Comparison of ENCODE assay signal across 8 mouse cellular contexts in the genomic region with DNA sequence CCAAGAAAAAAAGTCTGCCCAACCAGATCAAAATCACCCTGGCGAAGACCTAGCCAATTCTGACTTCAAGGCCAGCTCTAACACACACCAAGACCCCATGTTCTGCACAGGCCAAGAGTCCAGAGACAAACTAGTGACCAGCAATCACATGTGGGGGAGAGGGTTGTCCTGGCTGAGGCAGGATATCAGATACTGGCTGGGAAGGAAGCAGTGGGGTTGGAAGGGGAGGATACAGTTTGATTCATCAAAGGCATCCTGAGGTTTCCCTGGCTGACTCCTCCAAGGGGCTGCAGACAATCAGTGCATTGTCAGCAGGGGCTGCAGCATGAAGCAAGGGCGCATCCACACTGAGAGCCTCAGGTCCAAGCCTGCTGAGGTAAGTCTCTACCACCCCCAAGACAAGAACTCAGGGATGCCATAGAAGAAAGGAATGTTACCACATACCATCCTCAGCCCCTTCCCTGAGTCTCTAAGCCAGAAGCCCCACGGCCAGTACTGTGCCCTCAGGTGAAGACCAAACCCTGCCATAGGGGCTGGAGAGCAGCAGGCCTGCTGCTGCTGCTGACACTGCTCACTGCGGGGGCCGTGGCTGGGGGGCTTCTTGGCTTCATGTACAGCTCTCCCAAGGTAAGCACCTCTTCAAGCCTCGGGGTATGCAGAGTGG. TPM values are rescaled to one million over a fixed set of nuclear protein-coding genes. Genes with fewer than 3 reads are reported as not detected.
DNase-seq lines count a peak whose midpoint lies in the region; ATAC-seq and TF ChIP-seq lines count a peak whose summit lies in the region.
"Had no signal": no experiment of that assay in that cellular context is flagged by ENCODE, and none has a peak within 500 bp of the region (broad histone marks: within the 10 kb centered on the region; RNA-seq: fewer than 3 reads in every experiment).

Gene Bricd5 (plus strand): TSS at position 273 of the 664 bp plus-strand sequence.

- 0 out of 2 replicates have a peak within 1 kb of the TSS, but pooled peaks have one; percentile 83 for H3K9ac ChIP-seq in forebrain, embryonic 14.5 days (ENCODE audit: low read length)
- H3K9ac ChIP-seq in limb, embryonic 12.5 days (replicated peaks) = no peak within 1 kb of the TSS; the same call in 1 of the 2 replicates

- H3K4me3 ChIP-seq in layer of hippocampus, adult 2 months = peak within 1 kb of the TSS; percentile 94; the same call in 1 of the 2 replicates
- no peak within 1 kb of the TSS for H3K4me3 ChIP-seq in forebrain, embryonic 14.5 days (ENCODE audit: low read depth, low read length)
- no peak within 1 kb of the TSS for H3K4me3 ChIP-seq in limb, embryonic 12.5 days (replicated peaks)
- H3K4me3 ChIP-seq in small intestine, adult 2 months (ENCODE audit: low read depth, low read length) = peak within 1 kb of the TSS; percentile 8; the same call in 1 of the 2 replicates

- no peak within 1 kb of the TSS for H3K4me2 ChIP-seq in forebrain, embryonic 14.5 days (ENCODE audit: low read length)
- peak within 1 kb of the TSS; percentile 98; the same call in 1 of the 2 replicates for H3K4me2 ChIP-seq in limb, embryonic 12.5 days

- 0 out of 2 replicates have a peak, but pooled peaks have one; percentile 13 for TF ChIP-seq POLR2A in small intestine, adult 2 months (IDR thresholded peaks at IDR 0.05; ENCODE audit: low read depth, low read length)

- TF ChIP-seq CTCF in layer of hippocampus, adult 2 months (conservative IDR thresholded peaks at IDR 0.05) = no peak
- no peak for TF ChIP-seq CTCF in small intestine, adult 2 months (IDR thresholded peaks at IDR 0.05; ENCODE audit: extremely low read depth, insufficient read length, insufficient replicate concordance, low read depth, low read length)

- no peaks in the 10 kb centered on the region for H3K27me3 ChIP-seq in forebrain, embryonic 14.5 days (replicated peaks; ENCODE audit: control insufficient read depth, insufficient read depth, low read length)
- no peaks in the 10 kb centered on the region for H3K27me3 ChIP-seq in limb, embryonic 12.5 days
- H3K27me3 ChIP-seq in small intestine, adult 2 months (ENCODE audit: control insufficient read depth, insufficient read depth, low read length) = no peaks in the 10 kb centered on the region

- no peak for ATAC-seq in forebrain, embryonic 14.5 days
- ATAC-seq in limb, embryonic 12.5 days (ENCODE audit: insufficient number of reproducible peaks, insufficient read depth, low FRiP score, low TSS enrichment, low read depth) = no peak

- H3K9me3 ChIP-seq in forebrain, embryonic 14.5 days (replicated peaks; ENCODE audit: control insufficient read depth, low read length) = no peaks in the 10 kb centered on the region
- no peaks in the 10 kb centered on the region for H3K9me3 ChIP-seq in limb, embryonic 12.5 days

- peaks cover 22% of the 10 kb centered on the region for H3K4me1 ChIP-seq in forebrain, embryonic 14.5 days (ENCODE audit: control insufficient read depth, insufficient read depth, low read length)
- peaks cover 43% of the 10 kb centered on the region for H3K4me1 ChIP-seq in limb, embryonic 12.5 days (replicated peaks)
- H3K4me1 ChIP-seq in small intestine, adult 2 months (ENCODE audit: control insufficient read depth, insufficient read depth, insufficient read length, low read length) = peaks cover 39% of the 10 kb centered on the region

- H3K36me3 ChIP-seq in forebrain, embryonic 14.5 days (ENCODE audit: control insufficient read depth, insufficient read depth, low read length) = peaks cover 54% of the 10 kb centered on the region
- peaks cover 57% of the 10 kb centered on the region for H3K36me3 ChIP-seq in limb, embryonic 12.5 days
- H3K36me3 ChIP-seq in small intestine, adult 2 months (ENCODE audit: control insufficient read depth, insufficient read depth, low read length) = peaks cover 28% of the 10 kb centered on the region

- no peak for DNase-seq in layer of hippocampus, adult 2 months (ENCODE audit: low spot score in 2 of 2)
- no peak for DNase-seq in layer of hippocampus, adult 8-10 months (ENCODE audit: low spot score in 2 of 2)
- no peak for DNase-seq in forebrain, embryonic 14.5 days (ENCODE audit: low spot score)
- DNase-seq in cerebellum, postnatal 14 days = no peak
- no peak for DNase-seq in kidney, adult 11 months
- DNase-seq: gastrocnemius, postnatal 10 days had no signal

- peak within 1 kb of the TSS; percentile 96 for H3K27ac ChIP-seq in layer of hippocampus, adult 2 months
- no peak within 1 kb of the TSS for H3K27ac ChIP-seq in forebrain, embryonic 14.5 days (ENCODE audit: low read depth, low read length)
- peak within 1 kb of the TSS; percentile 66 for H3K27ac ChIP-seq in limb, embryonic 12.5 days
- peak within 1 kb of the TSS; percentile 96 for H3K27ac ChIP-seq in small intestine, adult 2 months (ENCODE audit: insufficient read depth, low read depth, low read length)

- WGBS in forebrain, embryonic 14.5 days = 77% methylated on average over 6 of the region's 6 CpGs
- 78% methylated on average over 6 of the region's 6 CpGs for WGBS in limb, embryonic 12.5 days
- WGBS in small intestine, adult 2 months = 62% methylated on average over 6 of the region's 6 CpGs

RNA-seq across cellular contexts. Expression of gene Bricd5, which starts in this region (rescaled TPM):
- total RNA-seq in layer of hippocampus, adult 2 months (2021) = 1 to 10 TPM; 2.0 to 2.3 TPM
- total RNA-seq in layer of hippocampus, adult 8-10 months (2022) = 1 to 10 TPM in 2 of 4 experiments, under 1 TPM in 2; 0.90 to 2.0 (median 1.4) TPM
- polyA plus RNA-seq in forebrain, embryonic 14.5 days (2014; fragmentation: Nextera tagmentation; extraction: Ambion mirVana) = 0.38 and 1.3 TPM in 2 replicates
- not detected in 2 replicates for polyA plus RNA-seq in limb, embryonic 12.5 days (2016; fragmentation: Nextera tagmentation; extraction: Ambion mirVana)
- 0.77 and 2.3 TPM in 2 replicates for polyA plus RNA-seq in small intestine, adult 2 months (2012; rRNA removed)

Comparison
In these comparisons a context has a peak if more than half of its experiments do, and no peak if none do; other contexts are left out.
1. H3K4me3 ChIP-seq: peak in layer of hippocampus, adult 2 months (single experiment) and small intestine, adult 2 months (single experiment); none in forebrain, embryonic 14.5 days (single experiment) and limb, embryonic 12.5 days (single experiment).